ENCODE assay signal across 8 mouse cellular contexts in genomic region chr10:61275669-61276110, GRCm38 (mm10). TPM values are rescaled to one million over a fixed set of nuclear protein-coding genes. Genes with fewer than 3 reads are reported as not detected.
DNase-seq lines count a peak whose midpoint lies in the region; ATAC-seq and TF ChIP-seq lines count a peak whose summit lies in the region.

No protein-coding gene starts in this region.

- TF ChIP-seq EP300 in CH12.LX (IDR thresholded peaks at IDR 0.05; ENCODE audit: low read length): no peak

- no peaks in the 10 kb centered on the region for H3K36me3 ChIP-seq in CH12.LX (replicated peaks in 1 of 2; ENCODE audit: control insufficient read depth in 1 of 2, insufficient read depth in 1 of 2, low read length in 1 of 2)
- H3K36me3 ChIP-seq in hindbrain, embryonic 12.5 days: no peaks in the 10 kb centered on the region
- no peaks in the 10 kb centered on the region for H3K36me3 ChIP-seq in liver, embryonic 13.5 days
- no peaks in the 10 kb centered on the region for H3K36me3 ChIP-seq in neural tube, embryonic 13.5 days

- ATAC-seq in cerebellum, adult (ENCODE audit: insufficient number of reproducible peaks, low FRiP score, low TSS enrichment): peak; percentile 63; the same call in 1 of the 2 replicates
- no peak for ATAC-seq in hindbrain, embryonic 12.5 days (ENCODE audit: low FRiP score)
- 0 out of 2 replicates have a peak, but pooled peaks have one; percentile 7 for ATAC-seq in liver, embryonic 13.5 days (ENCODE audit: low read depth)
- peak; percentile 48; the same call in 1 of the 2 replicates for ATAC-seq in neural tube, embryonic 13.5 days (ENCODE audit: low read depth)

- dilution Hi-C loops in CH12.LX (cut with MboI; ENCODE audit: extremely low pct_ligation_motif_present, extremely low pct_unique_long_range_greater_than_20kb, low sequenced_read_pairs): no loop called here

- 6% methylated on average over 5 of the region's 5 CpGs for WGBS in hindbrain, embryonic 12.5 days
- 0% methylated on average over 5 of the region's 5 CpGs for WGBS in liver, embryonic 13.5 days (ENCODE audit: insufficient replicate concordance)
- WGBS in neural tube, embryonic 13.5 days: 8% methylated on average over 5 of the region's 5 CpGs

- no peak for TF ChIP-seq POLR2A in CH12.LX (IDR thresholded peaks at IDR 0.05; ENCODE audit: low read depth, low read length)

- peak; percentile 77 for TF ChIP-seq RAD21 in CH12.LX (IDR thresholded peaks at IDR 0.05; ENCODE audit: low read depth, low read length)

- no peaks in the 10 kb centered on the region for H3K9me3 ChIP-seq in CH12.LX (replicated peaks; ENCODE audit: low read length)
- no peaks in the 10 kb centered on the region for H3K9me3 ChIP-seq in hindbrain, embryonic 12.5 days (replicated peaks)
- H3K9me3 ChIP-seq in liver, embryonic 13.5 days (replicated peaks): no peaks in the 10 kb centered on the region
- H3K9me3 ChIP-seq in neural tube, embryonic 13.5 days: no peaks in the 10 kb centered on the region

- H3K4me1 ChIP-seq in CH12.LX (ENCODE audit: control insufficient read depth in 1 of 2, insufficient read depth in 2 of 2): peaks cover 10 to 18% of the 10 kb centered on the region in 2 experiments
- H3K4me1 ChIP-seq in hindbrain, embryonic 12.5 days: peaks cover 13% of the 10 kb centered on the region; the same call in 1 of the 2 replicates
- H3K4me1 ChIP-seq in liver, embryonic 13.5 days (replicated peaks): peaks cover 10% of the 10 kb centered on the region
- peaks cover 20% of the 10 kb centered on the region for H3K4me1 ChIP-seq in neural tube, embryonic 13.5 days (replicated peaks)

- H3K4me2 ChIP-seq in CH12.LX (ENCODE audit: insufficient read depth, low read depth, poor library complexity, severe bottlenecking): no peak overlapping the region
- 0 out of 2 replicates have a peak overlapping the region, but pooled peaks have one; percentile 17 for H3K4me2 ChIP-seq in hindbrain, embryonic 12.5 days (replicated peaks)
- H3K4me2 ChIP-seq in liver, embryonic 13.5 days: no peak overlapping the region
- H3K4me2 ChIP-seq in neural tube, embryonic 13.5 days: no peak overlapping the region

- H3K4me3 ChIP-seq in CH12.LX (replicated peaks in 1 of 3; ENCODE audit: low read depth in 2 of 3, low read length in 2 of 3, poor library complexity in 1 of 3): no peak overlapping the region
- H3K4me3 ChIP-seq in hindbrain, embryonic 12.5 days: no peak overlapping the region
- H3K4me3 ChIP-seq in liver, embryonic 13.5 days (replicated peaks): no peak overlapping the region
- no peak overlapping the region for H3K4me3 ChIP-seq in neural tube, embryonic 13.5 days

- no peak overlapping the region for H3K9ac ChIP-seq in CH12.LX (ENCODE audit: insufficient read depth, low read depth)
- H3K9ac ChIP-seq in hindbrain, embryonic 12.5 days: no peak overlapping the region
- H3K9ac ChIP-seq in liver, embryonic 13.5 days: no peak overlapping the region
- no peak overlapping the region for H3K9ac ChIP-seq in neural tube, embryonic 13.5 days

- no peaks in the 10 kb centered on the region for H3K79me2 ChIP-seq in CH12.LX (replicated peaks; ENCODE audit: control insufficient read depth, extremely low read depth, insufficient read depth, poor library complexity, severe bottlenecking)

- no peak for DNase-seq in cerebellum, adult 8-10 months
- peak; percentile 79 for DNase-seq in CH12.LX (ENCODE audit: extremely low read depth)
- peak; percentile 77 for DNase-seq in embryo, embryonic 10 days (ENCODE audit: low spot score)
- DNase-seq in liver, embryonic 13.5 days: peak; percentile 6
- DNase-seq in left cerebral cortex, adult 11 months (ENCODE audit: low spot score): no peak

- H3K27me3 ChIP-seq in CH12.LX (replicated peaks): peaks cover 2% of the 10 kb centered on the region
- H3K27me3 ChIP-seq in hindbrain, embryonic 12.5 days: peaks cover 36% of the 10 kb centered on the region
- H3K27me3 ChIP-seq in liver, embryonic 13.5 days: peaks cover 41% of the 10 kb centered on the region
- H3K27me3 ChIP-seq in neural tube, embryonic 13.5 days: peaks cover 35% of the 10 kb centered on the region

- H3K27ac ChIP-seq in CH12.LX (ENCODE audit: insufficient read depth, low read depth): no peak overlapping the region
- no peak overlapping the region for H3K27ac ChIP-seq in hindbrain, embryonic 12.5 days
- H3K27ac ChIP-seq in liver, embryonic 13.5 days: no peak overlapping the region
- no peak overlapping the region for H3K27ac ChIP-seq in neural tube, embryonic 13.5 days (replicated peaks)

- in situ Hi-C loops in CH12.LX (cut with MboI; ENCODE audit: low pct_ligation_motif_present, low pct_unique_long_range_greater_than_20kb, low sequenced_read_pairs): loop anchor here (5.0 kb wide), 1 partner anchor 57 kb away; no protein-coding TSS in a partner anchor

- TF ChIP-seq CTCF in CH12.LX (conservative IDR thresholded peaks at IDR 0.05 in 1 of 2, IDR thresholded peaks at IDR 0.05 in 1 of 2; ENCODE audit: low read depth in 2 of 2, low read length in 2 of 2): peak; percentile 80 to 90

TF ChIP-seq in CH12.LX, 34 proteins besides CTCF, POLR2A, EP300 and RAD21:
- TF ChIP-seq SMC3 (IDR thresholded peaks at IDR 0.05; ENCODE audit: low read depth, low read length) (peak; percentile 95), ZC3H11A (IDR thresholded peaks at IDR 0.05; ENCODE audit: low read depth, low read length) (peak; percentile 13; the same call in 1 of the 2 replicates), SIN3A (IDR thresholded peaks at IDR 0.05; ENCODE audit: low read length) (no peak), ELF1 (IDR thresholded peaks at IDR 0.05; ENCODE audit: low read depth, low read length) (peak; percentile 93), BHLHE40 (IDR thresholded peaks at IDR 0.05; ENCODE audit: low read depth, low read length) (no peak)

RNA-seq across cellular contexts. Expression of gene Adamts14, which starts 2.5 kb away (rescaled TPM):
- total RNA-seq in CH12.LX (2012; rRNA removed) (1.3 and 2.7 TPM in 2 replicates), CH12.LX (2014; rRNA removed) (1.2 and 1.4 TPM in 2 replicates)
- polyA plus RNA-seq in CH12.LX (2012; ENCODE audit: insufficient read length, low read depth): 2.0 and 2.5 TPM in 2 replicates
- 0.72 and 0.85 TPM in 2 replicates for polyA plus RNA-seq in hindbrain, embryonic 12.5 days (2016; fragmentation: Nextera tagmentation; extraction: Ambion mirVana)
- 0.16 and 0.21 TPM in 2 replicates for polyA plus RNA-seq in liver, embryonic 13.5 days (2015; fragmentation: Nextera tagmentation; extraction: Ambion mirVana)
- 0.36 and 0.60 TPM in 2 replicates for polyA plus RNA-seq in neural tube, embryonic 13.5 days (2015; fragmentation: Nextera tagmentation; extraction: Ambion mirVana)

RNA-seq across cellular contexts. Expression of gene Prf1, which starts 21.9 kb away (rescaled TPM):
- total RNA-seq in CH12.LX (2012; rRNA removed): 0.67 and 0.93 TPM in 2 replicates
- 0.32 and 0.39 TPM in 2 replicates for total RNA-seq in CH12.LX (2014; rRNA removed)
- polyA plus RNA-seq in CH12.LX (2012; ENCODE audit: insufficient read length, low read depth): 0.38 and 0.43 TPM in 2 replicates
- not detected in 2 replicates for polyA plus RNA-seq in hindbrain, embryonic 12.5 days (2016; fragmentation: Nextera tagmentation; extraction: Ambion mirVana)
- not detected in 2 replicates for polyA plus RNA-seq in liver, embryonic 13.5 days (2015; fragmentation: Nextera tagmentation; extraction: Ambion mirVana)
- not detected in 2 replicates for polyA plus RNA-seq in neural tube, embryonic 13.5 days (2015; fragmentation: Nextera tagmentation; extraction: Ambion mirVana)

Comparison
In these comparisons a context has a peak if more than half of its experiments do, and no peak if none do; other contexts are left out.
1. DNase-seq: peak in CH12.LX (single experiment), embryo, embryonic 10 days (single experiment) and liver, embryonic 13.5 days (single experiment); none in cerebellum, adult 8-10 months (single experiment) and left cerebral cortex, adult 11 months (single experiment).